Mouse (Mus musculus) lung, embryonic 16.5 days (tissue): ENCODE measurements around the gene Naa38. TPM values are rescaled to one million over a fixed set of nuclear protein-coding genes. Genes with fewer than 3 reads are reported as not detected.
"Not testable (repeated sequence)": the region's sequence is repeated elsewhere in the genome, so short reads cannot be mapped to it uniquely, and the experiment has no call there.

Experiments
- ATAC-seq: fragments of 200-750 bp; cut with Nextera tagmentation; 2 replicates; pipeline ENCODE4 v1.8.0; 2017; ENCODE audit warnings: low read depth, mild to moderate bottlenecking, moderate library complexity
- H3K27ac ChIP-seq: fragments of 300-500 bp; sonication (generic); 2 replicates; pipeline ENCODE4 v1.5.1; 2014; ENCODE audit warnings: mild to moderate bottlenecking, control low read depth, low read length
- H3K27me3 ChIP-seq: fragments of 300-500 bp; sonication (generic); 2 replicates; pipeline ENCODE4 v1.6.1; 2014; ENCODE audit warnings: low read depth, low read length, mixed read lengths; ENCODE audit not compliant: control insufficient read depth, insufficient read depth
- H3K36me3 ChIP-seq: fragments of 300-500 bp; sonication (generic); 2 replicates; pipeline ENCODE4 v1.6.1; 2014; ENCODE audit warnings: low read length; ENCODE audit not compliant: control insufficient read depth, insufficient read depth
- H3K4me1 ChIP-seq: fragments of 300-500 bp; sonication (generic); replicated peaks from 2 replicates; pipeline ENCODE4 v1.6.1; 2014; ENCODE audit warnings: low read length, mixed read lengths; ENCODE audit not compliant: control insufficient read depth, insufficient read depth
- H3K4me2 ChIP-seq: fragments of 300-500 bp; sonication (generic); 2 replicates; pipeline ENCODE4 v1.6.1; 2014; ENCODE audit warnings: low read depth, low read length, control low read depth
- H3K4me3 ChIP-seq: fragments of 300-500 bp; sonication (generic); 2 replicates; pipeline ENCODE4 v1.5.1; 2014; ENCODE audit warnings: mild to moderate bottlenecking, low read length, control low read depth
- H3K9ac ChIP-seq: fragments of 300-500 bp; sonication (generic); 2 replicates; pipeline ENCODE4 v1.6.1; 2014; ENCODE audit warnings: low read length, control low read depth
- H3K9me3 ChIP-seq: fragments of 300-500 bp; sonication (generic); 2 replicates; pipeline ENCODE4 v1.6.1; 2016; ENCODE audit warnings: low read length; ENCODE audit not compliant: control insufficient read depth
- WGBS: fragments of 180-500 bp; shearing (Covaris S2); extraction: QIAGEN DNeasy Blood & Tissue Kit; methylation state at CpG from one replicate; pipeline ENCODE4 v1.1.7; 2014; 5-methylcytosine and 5-hydroxymethylcytosine counted together
- polyA plus RNA-seq: library from polyadenylated mRNA; unstranded; fragments of >200 nt; fragmentation: Nextera tagmentation; extraction: Ambion mirVana; gene quantifications from 2 replicates; pipeline ENCODE4 v1.2.1, GENCODE M21; 2015

Gene Naa38
- polyA plus RNA-seq, 1 experiment from 2014 or later: 165 TPM

DNA sequence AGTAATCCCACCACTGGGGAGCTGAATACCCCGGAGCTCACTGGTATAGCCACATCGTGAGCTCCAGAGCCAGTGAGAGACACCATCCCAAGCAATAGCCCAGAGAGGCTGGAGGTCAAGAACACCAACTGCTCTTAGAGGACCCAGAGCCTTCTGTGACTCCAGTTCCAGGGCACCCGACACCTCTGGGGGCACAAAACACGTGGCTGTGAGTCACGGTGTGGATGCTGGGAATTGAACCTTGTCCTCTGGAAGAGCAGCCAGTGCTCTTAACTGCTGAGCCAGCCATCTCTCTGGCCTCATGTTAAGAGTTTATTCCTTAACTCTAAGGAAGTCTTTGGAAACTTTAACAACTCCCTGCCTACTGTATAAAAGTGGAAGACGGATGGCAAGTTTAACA, 10.3 kb upstream of the Naa38 start:
- H3K4me3 ChIP-seq: no peak overlapping the region
- 72% methylated on average over 6 of the region's 6 CpGs for WGBS
- H3K9me3 ChIP-seq: no peaks in the 10 kb centered on the region
- H3K4me1 ChIP-seq: peaks cover 5% of the 10 kb centered on the region; the same call in 1 of the 2 replicates
- H3K27me3 ChIP-seq: no peaks in the 10 kb centered on the region
- no peak overlapping the region for H3K4me2 ChIP-seq
- no peak overlapping the region for H3K27ac ChIP-seq
- ATAC-seq: no peak
- H3K36me3 ChIP-seq: no peaks in the 10 kb centered on the region
- H3K9ac ChIP-seq: no peak overlapping the region

DNA sequence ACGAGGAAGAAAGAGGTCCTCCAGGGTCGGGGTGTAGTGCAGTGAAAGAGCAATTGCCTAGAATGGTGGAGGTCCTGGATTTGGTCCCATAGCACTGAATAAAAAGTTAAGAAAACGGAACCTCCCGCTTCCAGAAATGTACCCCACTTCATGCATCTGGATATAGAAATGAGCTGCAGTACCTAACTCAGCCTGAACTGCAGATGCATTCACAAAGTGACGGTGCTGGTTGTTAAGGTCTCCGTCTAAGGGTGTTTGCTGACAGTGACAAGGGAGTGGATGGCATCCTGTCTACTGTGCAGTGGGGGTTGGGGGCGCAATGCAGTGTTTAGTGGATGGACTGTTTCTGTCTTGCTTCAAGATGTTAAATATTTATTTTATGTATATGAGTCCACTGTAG, 8.5 kb upstream of the Naa38 start:
- ATAC-seq: no peak
- H3K9me3 ChIP-seq: no peaks in the 10 kb centered on the region
- H3K27me3 ChIP-seq: no peaks in the 10 kb centered on the region
- WGBS: 61% methylated on average over 7 of the region's 7 CpGs
- H3K9ac ChIP-seq: no peak overlapping the region
- H3K36me3 ChIP-seq: no peaks in the 10 kb centered on the region
- H3K4me3 ChIP-seq: no peak overlapping the region
- no peak overlapping the region for H3K4me2 ChIP-seq
- H3K4me1 ChIP-seq: peaks cover 8% of the 10 kb centered on the region; the same call in 1 of the 2 replicates
- H3K27ac ChIP-seq: no peak overlapping the region

DNA sequence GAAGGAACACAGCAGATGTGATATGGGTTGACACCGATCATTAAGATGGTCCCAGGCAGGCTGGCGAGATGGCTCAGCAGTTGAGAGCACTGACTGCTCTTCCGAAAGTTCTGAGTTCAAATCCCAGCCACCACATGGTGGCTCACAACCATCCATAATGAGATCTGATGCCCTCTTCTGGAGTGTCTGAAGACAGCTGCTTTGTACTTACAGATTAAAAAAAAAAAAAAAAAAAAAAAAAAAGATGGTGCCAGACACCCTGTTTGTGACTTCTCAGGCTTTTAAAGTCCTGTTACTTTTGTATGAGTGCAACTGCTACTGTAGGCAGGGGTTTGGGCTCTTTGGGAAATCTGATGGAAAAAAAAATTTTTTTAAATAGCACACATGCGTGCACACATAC, 6.6 kb upstream of the Naa38 start:
- 93% methylated on average over 4 of the region's 4 CpGs for WGBS
- no peak overlapping the region for H3K4me2 ChIP-seq

DNA sequence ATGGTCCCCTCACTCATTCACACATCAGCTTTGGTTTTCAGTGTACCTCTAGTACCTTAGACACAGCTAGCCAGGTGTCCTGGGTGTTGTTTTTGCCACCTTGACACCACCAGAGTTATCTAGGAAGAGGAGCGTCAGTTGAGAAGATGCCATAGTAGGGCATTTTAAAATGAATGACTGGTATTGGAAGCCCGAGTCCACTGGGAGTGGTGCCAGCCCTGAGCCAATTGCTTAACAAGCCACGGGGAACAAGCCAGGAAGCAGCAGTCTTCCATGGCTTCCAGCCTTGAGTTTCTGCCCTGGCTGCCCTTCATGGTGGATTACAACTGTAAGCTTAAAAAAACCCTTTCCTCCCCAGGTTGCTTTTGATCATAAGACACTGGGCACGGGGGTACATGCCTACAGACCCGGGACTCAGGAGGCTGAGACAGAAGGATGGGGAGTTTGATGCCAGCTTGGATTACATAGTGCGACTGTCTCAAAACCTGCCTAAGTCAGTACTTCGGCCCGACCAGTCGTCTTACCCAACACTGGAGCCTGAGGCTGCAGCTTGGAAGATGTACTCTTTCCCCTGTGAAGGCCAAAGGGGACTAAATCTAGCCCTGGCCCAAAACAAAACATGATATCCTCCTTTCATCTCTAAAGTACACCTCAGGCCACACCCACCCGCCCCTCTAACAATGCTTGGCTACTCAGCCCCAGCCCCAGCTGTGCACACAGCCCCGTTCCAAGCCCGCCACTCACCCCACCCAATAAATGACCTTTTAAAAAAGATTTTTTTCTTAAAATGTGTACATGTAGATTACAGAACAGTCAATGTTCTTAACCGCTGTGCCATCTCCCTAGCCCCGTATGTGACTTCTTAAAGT, 5.5 kb upstream of the Naa38 start:
- 0 out of 2 replicates have a peak overlapping the region, but pooled peaks have one; percentile 8 for H3K4me2 ChIP-seq
- no peaks in the 10 kb centered on the region for H3K27me3 ChIP-seq
- WGBS: 56% methylated on average over 14 of the region's 14 CpGs
- no peaks in the 10 kb centered on the region for H3K9me3 ChIP-seq
- no peak overlapping the region for H3K27ac ChIP-seq
- H3K9ac ChIP-seq: no peak overlapping the region
- H3K4me1 ChIP-seq: peaks cover 11% of the 10 kb centered on the region; the same call in 1 of the 2 replicates
- H3K36me3 ChIP-seq: no peaks in the 10 kb centered on the region
- peak; percentile 16; the same call in 1 of the 2 replicates for ATAC-seq
- no peak overlapping the region for H3K4me3 ChIP-seq

More for the DNA sequence above, 6.6 kb upstream of the Naa38 start:
- Histone ChIP-seq H3K9me3 (no peaks in the 10 kb centered on the region), H3K27ac (no peak overlapping the region), H3K9ac (no peak overlapping the region), H3K4me3 (no peak overlapping the region), H3K27me3 (no peaks in the 10 kb centered on the region), H3K36me3 (no peaks in the 10 kb centered on the region), H3K4me1 (peaks cover 8% of the 10 kb centered on the region; the same call in 1 of the 2 replicates)
- ATAC-seq: no peak

DNA sequence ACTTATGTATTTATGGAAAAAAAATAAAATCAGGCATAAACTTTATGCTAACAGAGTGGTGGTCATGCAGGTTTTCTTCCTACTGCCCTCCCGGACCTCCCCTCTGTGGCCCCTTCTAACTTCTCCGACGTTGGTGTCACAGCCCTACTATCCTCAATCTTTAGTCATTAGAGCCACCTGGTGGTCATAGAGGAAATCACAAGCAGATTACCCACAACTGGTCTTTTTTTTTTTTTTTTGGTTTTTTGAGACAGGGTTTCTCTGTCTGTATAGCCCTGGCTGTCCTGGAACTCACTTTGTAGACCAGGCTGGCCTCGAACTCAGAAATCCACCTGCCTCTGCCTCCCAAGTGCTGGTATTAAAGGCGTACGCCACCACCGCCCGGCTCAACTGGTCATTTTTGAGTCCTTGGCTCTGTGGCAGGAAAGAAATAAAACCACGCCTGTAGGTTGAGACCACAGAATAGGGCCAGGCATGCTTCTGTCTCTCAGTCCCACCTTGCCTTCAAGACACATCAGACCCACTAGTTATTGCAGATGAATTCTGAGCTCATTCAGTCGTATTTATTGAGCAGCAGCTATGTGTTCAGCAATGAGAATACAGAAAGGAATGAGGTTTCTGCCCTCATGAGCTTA, 4.8 kb upstream of the Naa38 start:
- Histone ChIP-seq H3K4me2 (0 out of 2 replicates have a peak overlapping the region, but pooled peaks have one; percentile 8), H3K4me1 (peaks cover 11% of the 10 kb centered on the region; the same call in 1 of the 2 replicates), H3K4me3 (no peak overlapping the region), H3K36me3 (no peaks in the 10 kb centered on the region), H3K27me3 (no peaks in the 10 kb centered on the region), H3K9ac (no peak overlapping the region), H3K27ac (no peak overlapping the region), H3K9me3 (no peaks in the 10 kb centered on the region)
- ATAC-seq: peak; percentile 27; the same call in 1 of the 2 replicates
- 47% methylated on average over 10 of the region's 10 CpGs for WGBS

DNA sequence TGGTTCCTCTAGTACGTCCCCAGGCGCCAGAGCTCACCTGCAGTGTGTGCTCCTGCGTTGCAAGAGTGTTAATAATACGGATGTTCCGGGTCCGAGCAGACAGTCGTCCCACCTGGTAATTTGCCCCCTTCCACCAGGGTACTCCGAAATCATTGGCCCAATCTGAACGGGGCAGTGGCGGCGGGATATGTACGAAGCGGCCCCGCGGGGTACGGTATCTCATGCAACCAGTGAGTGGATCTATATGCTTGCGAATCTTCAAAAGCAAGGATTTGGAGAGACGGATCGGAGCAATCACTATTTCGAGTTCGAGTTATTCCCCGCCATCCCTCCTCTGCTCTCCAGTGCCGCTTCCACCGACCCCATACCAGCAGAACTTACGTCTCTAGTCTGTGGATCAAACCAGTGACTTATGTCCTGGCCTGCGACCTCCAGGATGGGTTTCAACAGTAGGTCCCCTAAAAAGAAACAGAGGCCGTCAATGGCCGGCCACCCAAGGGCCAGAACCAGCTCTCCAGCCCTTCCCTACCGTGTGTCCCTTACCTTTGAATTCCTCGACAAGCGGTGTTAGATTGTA, 608 bp upstream of the Naa38 start:
- under 1% methylated on average over 30 of the region's 31 CpGs for WGBS
- not testable (repeated sequence) for H3K9me3 ChIP-seq, H3K27me3 ChIP-seq, H3K36me3 ChIP-seq, ATAC-seq
- Histone ChIP-seq H3K4me2 (peak overlapping the region; percentile 79), H3K9ac (peak overlapping the region; percentile 96), H3K4me1 (peaks cover 37% of the 10 kb centered on the region), H3K4me3 (peak overlapping the region; percentile 77), H3K27ac (peak overlapping the region; percentile 99)

DNA sequence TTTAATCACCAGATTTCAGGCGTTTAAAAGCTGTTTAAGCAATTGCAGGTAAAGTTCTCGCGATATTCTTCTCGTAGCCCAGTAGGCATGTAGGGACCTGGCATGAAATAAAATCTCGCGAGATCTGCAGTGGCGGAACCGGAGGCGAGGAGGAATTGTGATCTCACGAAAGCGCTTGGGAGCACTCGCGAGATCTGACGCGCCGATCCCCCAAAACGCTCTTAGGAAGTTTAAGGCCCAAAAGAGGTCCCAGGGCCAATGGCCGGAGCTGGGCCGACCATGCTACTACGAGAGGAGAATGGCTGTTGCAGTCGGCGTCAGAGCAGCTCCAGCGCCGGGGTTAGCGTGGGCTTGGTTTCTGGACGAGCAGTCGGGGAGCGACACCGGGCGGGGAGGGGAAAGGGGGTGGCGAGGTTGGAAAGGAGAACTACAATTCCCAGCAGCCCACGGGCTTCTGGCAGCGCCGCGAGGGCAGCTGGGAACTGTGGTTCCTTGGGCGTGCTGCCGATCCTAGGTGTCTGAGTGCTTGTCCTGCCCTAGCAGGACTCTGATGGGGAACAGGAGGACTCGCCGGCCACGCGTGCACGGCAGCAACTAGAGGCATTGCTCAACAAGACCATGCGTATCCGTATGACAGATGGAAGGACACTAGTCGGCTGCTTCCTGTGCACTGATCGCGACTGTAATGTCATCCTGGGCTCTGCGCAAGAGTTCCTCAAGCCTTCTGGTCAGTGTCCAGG, 517 bp downstream of the Naa38 start:
- H3K27ac ChIP-seq: peak overlapping the region; percentile 99
- peak overlapping the region; percentile 77 for H3K4me3 ChIP-seq
- peak; percentile 91 for ATAC-seq
- peaks cover 35% of the 10 kb centered on the region for H3K4me1 ChIP-seq
- no peaks in the 10 kb centered on the region for H3K27me3 ChIP-seq
- peaks cover 12% of the 10 kb centered on the region for H3K36me3 ChIP-seq
- peak overlapping the region; percentile 96 for H3K9ac ChIP-seq
- H3K9me3 ChIP-seq: no peaks in the 10 kb centered on the region
- under 1% methylated on average over 48 of the region's 48 CpGs for WGBS
- peak overlapping the region; percentile 62 for H3K4me2 ChIP-seq

DNA sequence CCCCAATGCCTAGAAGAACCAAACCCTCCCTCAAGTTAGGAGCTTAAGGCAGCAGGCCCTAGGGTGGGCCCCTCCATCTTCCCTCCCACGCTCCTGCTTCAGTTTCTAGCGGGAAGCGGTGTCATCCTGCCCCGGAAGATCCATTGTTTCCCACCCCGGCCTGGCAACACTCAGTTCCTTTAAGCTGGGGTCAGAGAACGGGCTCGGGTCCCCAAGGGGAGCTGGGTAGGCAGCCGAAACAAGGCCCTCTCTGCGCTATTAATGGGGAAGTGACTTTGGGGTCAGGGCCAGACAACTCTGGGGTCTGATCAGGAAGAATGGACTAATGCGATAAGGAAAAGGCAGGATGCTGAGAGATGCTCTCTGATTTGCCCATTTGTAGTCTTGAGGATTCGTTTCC, 1.5 kb downstream of the Naa38 start:
- no peaks in the 10 kb centered on the region for H3K27me3 ChIP-seq
- H3K9me3 ChIP-seq: no peaks in the 10 kb centered on the region
- no peak for ATAC-seq
- H3K4me2 ChIP-seq: peak overlapping the region; percentile 62
- peaks cover 39% of the 10 kb centered on the region for H3K4me1 ChIP-seq
- 31% methylated on average over 11 of the region's 11 CpGs for WGBS
- peak overlapping the region; percentile 77 for H3K4me3 ChIP-seq
- peaks cover 20% of the 10 kb centered on the region for H3K36me3 ChIP-seq
- peak overlapping the region; percentile 96 for H3K9ac ChIP-seq
- H3K27ac ChIP-seq: peak overlapping the region; percentile 99
